Mouse (Mus musculus): ENCODE results near the gene Stat5a. TPM values are rescaled to one million over a fixed set of nuclear protein-coding genes. Genes with fewer than 3 reads are reported as not detected.

Stat5a gene
- polyA plus RNA-seq, 1 experiment from 2014 or later, result 13.0 TPM

GRCm38 (mm10) chr11:100829691-100830090 is 29.5 kb upstream of the Stat5a start:
- Histone ChIP-seq H3K27me3 (ENCODE audit: control insufficient read depth, insufficient read depth, low read length) (no peaks in the 10 kb centered on the region), H3K9me3 (ENCODE audit: control insufficient read depth, low read length) (no peaks in the 10 kb centered on the region), H3K9ac (ENCODE audit: low read length) (no peak overlapping the region), H3K4me1 (replicated peaks; ENCODE audit: control insufficient read depth, insufficient read depth) (no peaks in the 10 kb centered on the region), H3K4me3 (ENCODE audit: low read depth, low read length) (no peak overlapping the region), H3K36me3 (ENCODE audit: control insufficient read depth, insufficient read depth, low read length) (no peaks in the 10 kb centered on the region), H3K4me2 (replicated peaks; ENCODE audit: low read depth) (no peak overlapping the region), H3K27ac (replicated peaks) (no peak overlapping the region)
- no peak for DNase-seq (ENCODE audit: low spot score)
- no peak for TF ChIP-seq CTCF (IDR thresholded peaks at IDR 0.05; ENCODE audit: low read depth)
- no peak for TF ChIP-seq EP300 (optimal IDR thresholded peaks at IDR 0.05)
- no peak for ATAC-seq (ENCODE audit: low FRiP score, low TSS enrichment)
- 63% methylated on average over 12 of the region's 12 CpGs for WGBS

- ATAC-seq (ENCODE audit: low FRiP score, low TSS enrichment), result no peak
- Histone ChIP-seq H3K27ac (replicated peaks) (no peak overlapping the region), H3K27me3 (ENCODE audit: control insufficient read depth, insufficient read depth, low read length) (no peaks in the 10 kb centered on the region), H3K36me3 (ENCODE audit: control insufficient read depth, insufficient read depth, low read length) (no peaks in the 10 kb centered on the region), H3K9me3 (ENCODE audit: control insufficient read depth, low read length) (no peaks in the 10 kb centered on the region), H3K4me3 (ENCODE audit: low read depth, low read length) (no peak overlapping the region), H3K9ac (ENCODE audit: low read length) (no peak overlapping the region), H3K4me2 (replicated peaks; ENCODE audit: low read depth) (no peak overlapping the region), H3K4me1 (replicated peaks; ENCODE audit: control insufficient read depth, insufficient read depth) (no peaks in the 10 kb centered on the region)
- WGBS, result 78% methylated on average over 10 of the region's 10 CpGs
- TF ChIP-seq CTCF (IDR thresholded peaks at IDR 0.05; ENCODE audit: low read depth) (no peak), EP300 (optimal IDR thresholded peaks at IDR 0.05) (no peak)
- DNase-seq (ENCODE audit: low spot score), result no peak
Observed at GRCm38 (mm10) chr11:100831396-100831795, 27.8 kb upstream of the Stat5a start.

- WGBS, result 53% methylated on average over 7 of the region's 7 CpGs
- DNase-seq (ENCODE audit: low spot score) (peak; percentile 70), ATAC-seq (ENCODE audit: low FRiP score, low TSS enrichment) (peak; percentile 84)
Observed at GRCm38 (mm10) chr11:100833466-100833865, 25.7 kb upstream of the Stat5a start.

GRCm38 (mm10) chr11:100836923-100837702 is 22.0 kb upstream of the Stat5a start:
- Histone ChIP-seq H3K27ac (replicated peaks) (no peak overlapping the region), H3K9me3 (ENCODE audit: control insufficient read depth, low read length) (no peaks in the 10 kb centered on the region), H3K4me1 (replicated peaks; ENCODE audit: control insufficient read depth, insufficient read depth) (no peaks in the 10 kb centered on the region), H3K9ac (ENCODE audit: low read length) (no peak overlapping the region), H3K4me3 (ENCODE audit: low read depth, low read length) (no peak overlapping the region), H3K36me3 (ENCODE audit: control insufficient read depth, insufficient read depth, low read length) (no peaks in the 10 kb centered on the region), H3K4me2 (replicated peaks; ENCODE audit: low read depth) (no peak overlapping the region), H3K27me3 (ENCODE audit: control insufficient read depth, insufficient read depth, low read length) (no peaks in the 10 kb centered on the region)
- TF ChIP-seq EP300 (optimal IDR thresholded peaks at IDR 0.05), result no peak
- peak; percentile 70 for TF ChIP-seq CTCF (IDR thresholded peaks at IDR 0.05; ENCODE audit: low read depth)
- 56% methylated on average over 9 of the region's 9 CpGs for WGBS
- peak; percentile 59 for ATAC-seq (ENCODE audit: low FRiP score, low TSS enrichment)
- DNase-seq (ENCODE audit: low spot score), result peak; percentile 57

More at GRCm38 (mm10) chr11:100833466-100833865, 25.7 kb upstream of the Stat5a start:
- no peaks in the 10 kb centered on the region for H3K4me1 ChIP-seq (replicated peaks; ENCODE audit: control insufficient read depth, insufficient read depth)
- TF ChIP-seq CTCF (IDR thresholded peaks at IDR 0.05; ENCODE audit: low read depth) (peak; percentile 74), EP300 (optimal IDR thresholded peaks at IDR 0.05) (no peak)
- no peaks in the 10 kb centered on the region for H3K9me3 ChIP-seq (ENCODE audit: control insufficient read depth, low read length)
- no peaks in the 10 kb centered on the region for H3K27me3 ChIP-seq (ENCODE audit: control insufficient read depth, insufficient read depth, low read length)
- H3K36me3 ChIP-seq (ENCODE audit: control insufficient read depth, insufficient read depth, low read length), result no peaks in the 10 kb centered on the region
- H3K4me3 ChIP-seq (ENCODE audit: low read depth, low read length), result no peak overlapping the region
- H3K9ac ChIP-seq (ENCODE audit: low read length), result no peak overlapping the region
- H3K27ac ChIP-seq (replicated peaks), result no peak overlapping the region
- no peak overlapping the region for H3K4me2 ChIP-seq (replicated peaks; ENCODE audit: low read depth)

GRCm38 (mm10) chr11:100838894-100839293 is 20.3 kb upstream of the Stat5a start:
- no peaks in the 10 kb centered on the region for H3K9me3 ChIP-seq (ENCODE audit: control insufficient read depth, low read length)
- no peaks in the 10 kb centered on the region for H3K27me3 ChIP-seq (ENCODE audit: control insufficient read depth, insufficient read depth, low read length)
- no peak overlapping the region for H3K27ac ChIP-seq (replicated peaks)
- H3K9ac ChIP-seq (ENCODE audit: low read length), result no peak overlapping the region
- ATAC-seq (ENCODE audit: low FRiP score, low TSS enrichment) (no peak), DNase-seq (ENCODE audit: low spot score) (no peak)
- H3K4me2 ChIP-seq (replicated peaks; ENCODE audit: low read depth), result no peak overlapping the region
- no peaks in the 10 kb centered on the region for H3K36me3 ChIP-seq (ENCODE audit: control insufficient read depth, insufficient read depth, low read length)
- WGBS, result 90% methylated on average over 9 of the region's 9 CpGs
- H3K4me3 ChIP-seq (ENCODE audit: low read depth, low read length), result no peak overlapping the region
- TF ChIP-seq EP300 (optimal IDR thresholded peaks at IDR 0.05), result no peak
- TF ChIP-seq CTCF (IDR thresholded peaks at IDR 0.05; ENCODE audit: low read depth), result no peak
- H3K4me1 ChIP-seq (replicated peaks; ENCODE audit: control insufficient read depth, insufficient read depth), result no peaks in the 10 kb centered on the region

GRCm38 (mm10) chr11:100839523-100839922 is 19.6 kb upstream of the Stat5a start:
- H3K27me3 ChIP-seq (ENCODE audit: control insufficient read depth, insufficient read depth, low read length), result no peaks in the 10 kb centered on the region
- no peaks in the 10 kb centered on the region for H3K4me1 ChIP-seq (replicated peaks; ENCODE audit: control insufficient read depth, insufficient read depth)
- ATAC-seq (ENCODE audit: low FRiP score, low TSS enrichment) (no peak), DNase-seq (ENCODE audit: low spot score) (no peak)
- H3K36me3 ChIP-seq (ENCODE audit: control insufficient read depth, insufficient read depth, low read length), result no peaks in the 10 kb centered on the region
- no peak overlapping the region for H3K4me3 ChIP-seq (ENCODE audit: low read depth, low read length)
- TF ChIP-seq EP300 (optimal IDR thresholded peaks at IDR 0.05) (no peak), CTCF (IDR thresholded peaks at IDR 0.05; ENCODE audit: low read depth) (no peak)
- H3K4me2 ChIP-seq (replicated peaks; ENCODE audit: low read depth), result no peak overlapping the region
- H3K9me3 ChIP-seq (ENCODE audit: control insufficient read depth, low read length), result no peaks in the 10 kb centered on the region
- H3K27ac ChIP-seq (replicated peaks), result no peak overlapping the region
- no peak overlapping the region for H3K9ac ChIP-seq (ENCODE audit: low read length)
- 59% methylated on average over 8 of the region's 8 CpGs for WGBS
